Mouse (Mus musculus) hindbrain, embryonic 12.5 days (tissue): ENCODE measurements around the gene Fam184a. TPM values are rescaled to one million over a fixed set of nuclear protein-coding genes. Genes with fewer than 3 reads are reported as not detected.

ENCODE experiments used
- ATAC-seq: fragments of 200-750 bp; cut with Nextera tagmentation; 2 replicates; pipeline ENCODE4 v1.8.0; 2017; ENCODE audit warnings: moderate TSS enrichment; ENCODE audit not compliant: low FRiP score
- H3K27ac ChIP-seq: fragments of 300-500 bp; sonication (generic); 2 replicates; pipeline ENCODE4 v1.5.1; 2016; ENCODE audit warnings: mild to moderate bottlenecking
- H3K27me3 ChIP-seq: fragments of 300-500 bp; sonication (generic); 2 replicates; pipeline ENCODE4 v1.6.1; 2016; ENCODE audit warnings: mild to moderate bottlenecking
- H3K36me3 ChIP-seq: fragments of 300-500 bp; sonication (generic); 2 replicates; pipeline ENCODE4 v1.6.1; 2016; ENCODE audit warnings: mild to moderate bottlenecking
- H3K4me1 ChIP-seq: fragments of 300-500 bp; sonication (generic); 2 replicates; pipeline ENCODE4 v1.6.1; 2016
- H3K4me2 ChIP-seq: fragments of 300-500 bp; sonication (generic); replicated peaks from 2 replicates; pipeline ENCODE4 v1.6.1; 2016; ENCODE audit warnings: mild to moderate bottlenecking
- H3K4me3 ChIP-seq: fragments of 300-500 bp; sonication (generic); 2 replicates; pipeline ENCODE4 v1.5.1; 2016; ENCODE audit warnings: mild to moderate bottlenecking
- H3K9ac ChIP-seq: fragments of 300-500 bp; sonication (generic); 2 replicates; pipeline ENCODE4 v1.6.1; 2016; ENCODE audit warnings: mild to moderate bottlenecking, moderate library complexity
- H3K9me3 ChIP-seq: fragments of 300-500 bp; sonication (generic); replicated peaks from 2 replicates; pipeline ENCODE4 v1.6.1; 2016; ENCODE audit warnings: mild to moderate bottlenecking
- WGBS: fragments of 180-500 bp; shearing (Covaris S2); methylation state at CpG from one replicate; pipeline ENCODE4 v1.1.7; 2016; 5-methylcytosine and 5-hydroxymethylcytosine counted together
- polyA plus RNA-seq: library from polyadenylated mRNA; unstranded; fragments of >200 nt; fragmentation: Nextera tagmentation; extraction: Ambion mirVana; gene quantifications from 2 replicates; pipeline ENCODE4 v1.2.1, GENCODE M21; 2016

The Fam184a gene
- 10.8 and 12.0 TPM in 2 replicates for polyA plus RNA-seq

DNA sequence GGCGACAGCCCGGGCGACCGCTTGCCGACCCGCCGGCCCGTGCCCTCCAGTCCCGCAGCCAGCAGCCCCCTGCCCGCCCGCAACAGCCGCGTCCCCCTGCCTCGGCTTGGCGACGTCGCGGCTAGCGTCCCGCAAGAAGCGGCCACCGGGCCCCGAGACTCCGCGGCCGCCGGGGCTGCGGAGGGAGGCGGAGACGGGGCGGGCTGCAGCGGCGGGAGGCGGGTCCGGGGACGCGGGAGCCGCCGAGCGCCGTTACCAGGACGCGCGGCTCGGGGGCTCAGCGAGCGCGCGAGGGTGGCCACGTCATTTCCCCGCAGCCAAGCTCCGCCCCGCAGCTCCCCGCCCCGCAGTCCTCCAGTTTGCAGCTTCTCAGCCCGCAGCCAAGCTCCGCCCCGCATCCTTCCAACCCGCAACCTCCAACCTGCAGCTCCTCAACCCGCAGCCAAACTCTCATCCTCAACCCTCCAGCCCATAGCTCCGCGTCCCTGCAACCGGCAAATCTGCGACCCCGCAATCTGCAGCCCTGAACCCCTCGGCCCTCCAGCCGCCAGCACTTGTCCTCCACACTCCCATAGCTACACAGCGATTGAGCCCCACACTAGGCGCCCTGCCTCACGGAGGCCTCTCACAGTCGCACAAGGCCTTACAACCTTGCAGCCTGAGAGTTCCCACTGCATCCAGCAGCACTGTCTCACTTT is at the start of gene Fam184a:
Gene Fam184a (minus strand): TSS at position 169 of the 698 bp plus-strand sequence.
- peak within 1 kb of the TSS; percentile 88 for H3K9ac ChIP-seq
- H3K27me3 ChIP-seq, result peaks cover 3% of the 10 kb centered on the region; the same call in 1 of the 2 replicates
- no peaks in the 10 kb centered on the region for H3K36me3 ChIP-seq
- peak within 1 kb of the TSS; percentile 92 for H3K4me3 ChIP-seq
- peaks cover 14% of the 10 kb centered on the region for H3K4me1 ChIP-seq
- peak within 1 kb of the TSS; percentile 64 for H3K27ac ChIP-seq
- H3K9me3 ChIP-seq, result no peaks in the 10 kb centered on the region
- H3K4me2 ChIP-seq, result peak within 1 kb of the TSS; percentile 88
- 2% methylated on average over 58 of the region's 71 CpGs for WGBS
- ATAC-seq, result peak; percentile 98

- Histone ChIP-seq H3K4me3 (no peak overlapping the region), H3K36me3 (no peaks in the 10 kb centered on the region), H3K9ac (no peak overlapping the region), H3K27ac (no peak overlapping the region), H3K9me3 (no peaks in the 10 kb centered on the region), H3K27me3 (no peaks in the 10 kb centered on the region), H3K4me2 (no peak overlapping the region), H3K4me1 (no peaks in the 10 kb centered on the region)
- no peak; the same call in 1 of the 2 replicates for ATAC-seq
- WGBS, result 100% methylated on average over 1 of the region's 1 CpGs
Observed at GRCm38 (mm10) chr10:53796258-53796581, 45.3 kb upstream of the Fam184a start.

GRCm38 (mm10) chr10:53795567-53796257 is 44.8 kb upstream of the Fam184a start:
- no peak for ATAC-seq
- Histone ChIP-seq H3K4me2 (no peak overlapping the region), H3K36me3 (no peaks in the 10 kb centered on the region), H3K9ac (no peak overlapping the region), H3K9me3 (no peaks in the 10 kb centered on the region), H3K4me1 (no peaks in the 10 kb centered on the region), H3K27me3 (no peaks in the 10 kb centered on the region), H3K4me3 (no peak overlapping the region), H3K27ac (no peak overlapping the region)
- 10% methylated on average over 2 of the region's 2 CpGs for WGBS

- no peaks in the 10 kb centered on the region for H3K36me3 ChIP-seq
- WGBS, result 84% methylated on average over 2 of the region's 2 CpGs
- H3K4me3 ChIP-seq, result no peak overlapping the region
- H3K27ac ChIP-seq, result no peak overlapping the region
- no peak for ATAC-seq
- no peaks in the 10 kb centered on the region for H3K9me3 ChIP-seq
- H3K9ac ChIP-seq, result no peak overlapping the region
- H3K27me3 ChIP-seq, result no peaks in the 10 kb centered on the region
- no peak overlapping the region for H3K4me2 ChIP-seq
- no peaks in the 10 kb centered on the region for H3K4me1 ChIP-seq
Observed at GRCm38 (mm10) chr10:53791281-53791680, 40.4 kb upstream of the Fam184a start.

GRCm38 (mm10) chr10:53776591-53776990 is 25.7 kb upstream of the Fam184a start:
- 93% methylated on average over 2 of the region's 2 CpGs for WGBS
- no peak overlapping the region for H3K9ac ChIP-seq
- ATAC-seq, result no peak

GRCm38 (mm10) chr10:53772708-53773107 is 21.8 kb upstream of the Fam184a start:
- Histone ChIP-seq H3K4me2 (no peak overlapping the region), H3K27ac (no peak overlapping the region), H3K36me3 (no peaks in the 10 kb centered on the region), H3K4me3 (no peak overlapping the region), H3K9ac (no peak overlapping the region), H3K27me3 (no peaks in the 10 kb centered on the region), H3K4me1 (no peaks in the 10 kb centered on the region), H3K9me3 (no peaks in the 10 kb centered on the region)
- WGBS, result 83% methylated on average over 4 of the region's 4 CpGs
- ATAC-seq, result no peak

More at GRCm38 (mm10) chr10:53776591-53776990, 25.7 kb upstream of the Fam184a start:
- Histone ChIP-seq H3K9me3 (no peaks in the 10 kb centered on the region), H3K36me3 (no peaks in the 10 kb centered on the region), H3K4me2 (no peak overlapping the region), H3K4me1 (no peaks in the 10 kb centered on the region), H3K27me3 (no peaks in the 10 kb centered on the region), H3K4me3 (no peak overlapping the region), H3K27ac (no peak overlapping the region)

DNA sequence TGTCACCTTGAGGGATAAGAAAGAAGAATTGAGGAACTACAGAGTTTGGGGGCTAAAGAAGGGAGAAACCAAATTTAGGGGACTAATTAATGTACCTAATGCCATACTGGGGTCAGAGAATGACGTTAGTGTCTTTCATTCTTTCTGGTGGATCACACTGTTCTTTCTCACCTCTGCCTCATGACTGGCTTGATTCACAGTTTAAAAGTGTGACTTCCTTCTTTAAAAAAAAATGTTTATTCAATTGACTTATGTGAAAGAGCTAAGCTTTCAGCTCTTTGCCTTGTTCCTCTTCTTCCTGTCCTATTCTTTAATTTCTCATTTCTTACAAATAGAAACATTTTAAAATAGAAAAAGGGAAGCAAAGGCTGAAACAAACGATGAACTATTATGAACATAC is 20.6 kb upstream of the Fam184a start:
- H3K27ac ChIP-seq, result no peak overlapping the region
- no peaks in the 10 kb centered on the region for H3K4me1 ChIP-seq
- WGBS, result 68% methylated on average over 2 of the region's 2 CpGs
- no peaks in the 10 kb centered on the region for H3K36me3 ChIP-seq
- no peak overlapping the region for H3K4me3 ChIP-seq
- H3K9ac ChIP-seq, result no peak overlapping the region
- no peaks in the 10 kb centered on the region for H3K27me3 ChIP-seq
- H3K9me3 ChIP-seq, result no peaks in the 10 kb centered on the region
- no peak for ATAC-seq
- H3K4me2 ChIP-seq, result no peak overlapping the region

DNA sequence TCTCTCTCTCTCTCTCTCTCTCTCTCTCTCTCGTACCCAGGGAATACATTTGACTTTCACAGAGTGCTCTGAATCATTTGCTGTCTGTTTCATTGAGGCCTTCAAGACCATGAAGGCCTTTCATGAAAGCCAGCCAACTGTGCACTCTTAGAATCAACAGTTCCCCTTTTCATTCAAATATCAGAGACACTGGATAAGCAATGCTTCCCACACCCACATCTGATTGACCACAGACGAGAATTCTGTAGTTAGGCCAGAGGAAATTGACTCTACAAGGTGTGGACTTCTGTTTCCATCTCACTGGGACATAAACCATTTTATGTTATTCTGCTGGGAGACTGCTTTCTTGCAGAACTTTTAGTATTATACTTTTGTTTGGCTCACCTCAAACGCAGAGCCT is 17.8 kb upstream of the Fam184a start:
- Histone ChIP-seq H3K4me1 (no peaks in the 10 kb centered on the region), H3K4me3 (no peak overlapping the region), H3K36me3 (no peaks in the 10 kb centered on the region), H3K4me2 (no peak overlapping the region), H3K9ac (no peak overlapping the region), H3K27ac (no peak overlapping the region), H3K27me3 (no peaks in the 10 kb centered on the region), H3K9me3 (no peaks in the 10 kb centered on the region)
- ATAC-seq, result no peak
- 50% methylated on average over 3 of the region's 3 CpGs for WGBS

GRCm38 (mm10) chr10:53765471-53765870 is 14.5 kb upstream of the Fam184a start:
- Histone ChIP-seq H3K4me1 (no peaks in the 10 kb centered on the region), H3K27ac (no peak overlapping the region), H3K4me3 (no peak overlapping the region), H3K9ac (no peak overlapping the region), H3K9me3 (no peaks in the 10 kb centered on the region), H3K36me3 (no peaks in the 10 kb centered on the region), H3K27me3 (no peaks in the 10 kb centered on the region), H3K4me2 (no peak overlapping the region)
- WGBS, result 82% methylated on average over 4 of the region's 4 CpGs
- no peak for ATAC-seq

DNA sequence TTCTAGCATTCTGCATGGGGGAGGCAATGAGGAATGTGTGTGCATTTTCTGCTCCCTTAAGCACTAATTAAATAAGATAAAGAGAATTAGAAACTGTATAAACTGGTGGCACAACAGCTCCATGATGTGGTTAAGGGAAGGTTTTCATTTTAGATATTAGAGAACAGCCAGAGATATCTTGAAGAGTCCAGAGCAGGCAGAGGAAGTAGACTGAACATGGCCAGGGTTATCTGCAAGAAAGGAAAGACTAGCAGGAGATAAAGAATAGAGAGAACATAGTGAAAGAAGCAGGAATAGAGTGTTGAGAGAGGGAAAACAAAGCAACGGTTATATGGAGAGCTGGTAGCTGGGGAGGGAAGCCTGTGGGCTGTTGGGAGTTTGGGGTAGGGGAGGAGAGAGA is 1.8 kb upstream of the Fam184a start:
- Histone ChIP-seq H3K9me3 (no peaks in the 10 kb centered on the region), H3K9ac (no peak overlapping the region), H3K4me1 (peaks cover 11% of the 10 kb centered on the region), H3K36me3 (no peaks in the 10 kb centered on the region), H3K4me3 (no peak overlapping the region), H3K27ac (no peak overlapping the region), H3K27me3 (peaks cover 3% of the 10 kb centered on the region; the same call in 1 of the 2 replicates), H3K4me2 (no peak overlapping the region)
- no peak for ATAC-seq
- 90% methylated on average over 1 of the region's 1 CpGs for WGBS

- Histone ChIP-seq H3K4me3 (peak overlapping the region; percentile 92), H3K9ac (peak overlapping the region; percentile 88), H3K4me1 (peaks cover 14% of the 10 kb centered on the region), H3K9me3 (no peaks in the 10 kb centered on the region), H3K27me3 (peaks cover 3% of the 10 kb centered on the region; the same call in 1 of the 2 replicates), H3K4me2 (peak overlapping the region; percentile 88), H3K27ac (peak overlapping the region; percentile 49; the same call in 1 of the 2 replicates), H3K36me3 (no peaks in the 10 kb centered on the region)
- peak; percentile 44; the same call in 1 of the 2 replicates for ATAC-seq
- WGBS, result 14% methylated on average over 30 of the region's 39 CpGs
Observed at GRCm38 (mm10) chr10:53750275-53750954, 508 bp downstream of the Fam184a start.

DNA sequence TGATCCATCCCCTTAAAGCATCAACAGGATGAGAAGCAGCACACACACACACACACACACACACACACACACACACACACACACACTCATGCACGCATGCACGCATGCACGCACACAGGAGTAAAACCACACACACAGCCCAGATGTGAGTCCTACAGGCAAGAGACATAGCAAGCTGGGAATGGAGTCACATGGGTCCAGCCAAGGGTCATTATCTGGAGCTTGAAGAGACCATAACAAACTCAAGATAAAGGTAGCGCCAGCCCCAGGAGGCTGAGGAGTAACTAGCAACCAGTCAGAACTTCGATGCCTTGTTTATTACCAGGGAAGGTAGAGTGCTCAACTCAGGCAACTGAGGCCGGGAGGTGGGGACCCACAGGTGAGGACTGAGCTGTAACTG is 4.9 kb downstream of the Fam184a start:
- no peak overlapping the region for H3K27ac ChIP-seq
- H3K27me3 ChIP-seq, result no peaks in the 10 kb centered on the region
- no peak for ATAC-seq
- H3K9ac ChIP-seq, result no peak overlapping the region
- H3K4me1 ChIP-seq, result peaks cover 14% of the 10 kb centered on the region
- H3K9me3 ChIP-seq, result no peaks in the 10 kb centered on the region
- H3K36me3 ChIP-seq, result no peaks in the 10 kb centered on the region
- 99% methylated on average over 6 of the region's 6 CpGs for WGBS
- no peak overlapping the region for H3K4me2 ChIP-seq
- no peak overlapping the region for H3K4me3 ChIP-seq
